Comparison of ENCODE assay signal across 23 mouse cellular contexts in the genomic region with DNA sequence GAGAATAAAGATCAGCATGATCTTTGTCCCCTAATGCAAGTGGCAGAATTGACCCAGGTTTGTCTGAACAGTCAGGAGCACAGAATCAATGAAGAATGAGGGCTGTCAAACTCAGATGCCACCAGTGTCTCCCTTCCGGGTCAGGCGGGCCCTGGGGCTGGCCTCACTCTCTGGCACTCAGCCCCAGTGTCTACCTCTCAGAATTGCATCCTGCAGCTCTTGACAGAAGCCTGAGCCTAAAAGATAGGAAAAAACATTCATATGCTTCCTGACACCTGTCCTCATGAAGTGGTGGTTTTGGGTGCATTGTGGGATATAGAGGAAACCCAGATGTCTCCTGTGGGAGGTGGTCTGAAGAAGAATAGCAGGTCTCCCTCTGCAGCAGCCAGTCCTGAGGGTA.
DNase-seq lines count a peak whose midpoint lies in the region; ATAC-seq and TF ChIP-seq lines count a peak whose summit lies in the region.
"Had no signal": no experiment of that assay in that cellular context is flagged by ENCODE, and none has a peak within 500 bp of the region (broad histone marks: within the 10 kb centered on the region; RNA-seq: fewer than 3 reads in every experiment).

No protein-coding gene starts in this region.

- peak; percentile 62 for DNase-seq in cerebellum, adult 9-11 months
- no peak for DNase-seq in cerebellum, postnatal 4 days (ENCODE audit: low spot score in 2 of 2)
- DNase-seq in layer of hippocampus, adult 2 months (ENCODE audit: low spot score in 2 of 2): no peak
- no peak for DNase-seq in layer of hippocampus, adult 9-10 months (ENCODE audit: low spot score)
- no peak for DNase-seq in right cerebral cortex, postnatal 36 days (ENCODE audit: low spot score in 2 of 2)
- DNase-seq: adrenal gland, adult 8-10 months; adrenal gland, postnatal 25 days; gastrocnemius, postnatal 10 days; gastrocnemius, postnatal 36 days; heart, adult 2 months; heart, postnatal 14 days; heart, postnatal 4 days; kidney, adult 11 months had no signal

- peak overlapping the region; percentile 10; the same call in 1 of the 2 replicates for H3K27ac ChIP-seq in layer of hippocampus, adult 2 months
- H3K27ac ChIP-seq: embryonic facial prominence, embryonic 12.5 days; embryonic facial prominence, embryonic 15.5 days; heart, adult 2 months; heart, embryonic 10.5 days; heart, embryonic 13.5 days; hindbrain, embryonic 13.5 days; intestine, embryonic 15.5 days had no signal

- no peak for TF ChIP-seq CTCF in layer of hippocampus, adult 2 months (conservative IDR thresholded peaks at IDR 0.05)

- H3K4me3 ChIP-seq in layer of hippocampus, adult 2 months: no peak overlapping the region
- H3K4me3 ChIP-seq: embryonic facial prominence, embryonic 12.5 days; embryonic facial prominence, embryonic 15.5 days; heart, adult 2 months; heart, embryonic 10.5 days; heart, embryonic 13.5 days; hindbrain, embryonic 13.5 days; intestine, embryonic 15.5 days had no signal

- ATAC-seq in hematopoietic stem cell, adult 5-6 weeks (replicated peaks in 1 of 2; ENCODE audit: insufficient read depth in 1 of 2, low FRiP score in 2 of 2, low TSS enrichment in 1 of 2, low read depth in 1 of 2, poor library complexity in 2 of 2, severe bottlenecking in 2 of 2): peak; percentile 32 to 36; a peak in 1 of 4 replicates
- ATAC-seq: activated CD4-positive, CD25-positive, alpha-beta regulatory T cell, adult 4 months; forebrain, embryonic 16.5 days; hindbrain, embryonic 16.5 days; intestine, embryonic 15.5 days had no signal
